Mouse (Mus musculus) spleen, postnatal 10 days (tissue): ENCODE measurements around the gene Serpina3i.

ENCODE experiments used
- DNase-seq, 2 experiments: peaks; one replicate each; pipeline ENCODE4 v3.0.0; 2021 to 2022; ENCODE audit warnings: low spot score in 2 of 2

The Serpina3i gene

DNA sequence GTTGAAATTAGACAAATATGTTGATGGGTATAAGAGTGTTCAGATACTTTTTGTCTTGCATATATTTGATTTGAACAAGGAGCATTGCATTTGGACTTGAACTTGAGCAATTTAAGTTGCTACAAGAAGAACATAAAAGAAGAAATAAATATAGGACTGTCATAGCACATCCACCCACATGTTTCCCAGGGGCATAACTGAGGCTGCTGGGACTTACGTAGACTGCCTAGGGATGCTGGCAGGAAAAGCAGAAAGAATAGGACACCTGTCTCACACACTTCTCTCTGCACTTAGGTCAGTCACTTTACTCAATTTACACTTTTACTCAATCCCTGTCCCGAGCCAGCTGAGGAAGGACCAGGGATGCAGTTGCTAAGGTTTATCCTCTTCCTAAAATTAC, 31.0 kb downstream of the Serpina3i start:
- DNase-seq = no peak

DNA sequence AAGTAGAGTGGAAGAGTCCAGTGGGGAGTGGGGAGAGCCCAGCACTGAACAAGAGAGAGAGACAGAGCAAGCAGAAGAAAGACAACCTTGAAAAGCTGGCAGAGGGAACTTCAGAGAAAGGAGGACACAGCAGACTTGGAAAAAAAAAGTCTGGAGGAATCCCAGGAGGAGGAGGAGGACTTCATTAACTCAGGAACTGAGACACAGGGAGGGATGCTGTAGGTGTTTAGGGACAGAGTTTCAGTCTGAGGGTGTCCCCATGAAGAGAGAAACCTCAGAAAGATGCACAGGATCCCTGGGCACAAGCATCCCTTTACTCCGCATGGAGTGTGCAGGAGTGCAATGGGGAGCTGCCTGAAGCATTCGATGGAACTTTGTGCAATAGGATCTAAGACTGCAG, 35.1 kb downstream of the Serpina3i start:
- no peak for DNase-seq

DNA sequence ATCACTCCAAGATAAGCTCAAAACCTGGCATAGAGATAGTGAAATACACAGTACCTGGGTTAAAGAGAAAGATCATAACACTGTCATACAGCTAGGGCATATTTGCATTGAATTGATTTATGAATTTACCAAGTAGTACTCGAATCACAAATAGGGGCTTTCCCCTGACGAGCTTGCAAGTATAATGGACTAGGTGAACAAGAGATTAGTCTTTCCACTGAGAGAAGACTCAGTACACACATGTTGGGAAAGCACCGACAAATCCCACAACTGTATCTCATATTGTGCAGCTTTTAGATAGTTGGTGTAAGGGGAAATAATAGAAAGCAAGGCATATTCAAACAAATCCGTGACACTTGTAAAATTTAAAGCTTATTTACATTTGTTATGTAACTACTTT, 43.1 kb downstream of the Serpina3i start:
- no peak for DNase-seq

GRCm38 (mm10) chr12:104314253-104314652, 51.3 kb downstream of the Serpina3i start, which contains the start of gene Serpina3j:
TSS of gene Serpina3j (plus strand) at chr12:104314553.
- no peak for DNase-seq
